ENCODE assay signal across 8 mouse cellular contexts in genomic region chr7:127477687-127478634, GRCm38 (mm10). TPM values are rescaled to one million over a fixed set of nuclear protein-coding genes. Genes with fewer than 3 reads are reported as not detected.
DNase-seq lines count a peak whose midpoint lies in the region; ATAC-seq and TF ChIP-seq lines count a peak whose summit lies in the region.

No protein-coding gene starts in this region.

- in situ Hi-C loops in Patski (cut with MboI; ENCODE audit: low pct_unique_long_range_greater_than_20kb): no loop called here

- TF ChIP-seq CTCF in Patski (IDR thresholded peaks at IDR 0.05): no peak

- POLR2A ChIA-PET in Patski (lab: Charles Lee): interaction anchor here (0.6 to 2.7 kb wide), 8 partner anchors 10 to 132 kb away, joined by 3 to 12 read pairs (median 5); partner anchors contain the start of genes Srcap, Zfp689 and Zfp768

- peak overlapping the region; percentile 99 for H3K9ac ChIP-seq in hindbrain, embryonic 13.5 days

- peaks cover 46% of the 10 kb centered on the region for H3K4me1 ChIP-seq in hindbrain, embryonic 13.5 days (replicated peaks)

- CTCF ChIA-PET in Patski (lab: Charles Lee): no interaction called here

- H3K27me3 ChIP-seq in Patski: no peaks in the 10 kb centered on the region
- no peaks in the 10 kb centered on the region for H3K27me3 ChIP-seq in hindbrain, embryonic 13.5 days

- peak overlapping the region; percentile 100 for H3K4me2 ChIP-seq in hindbrain, embryonic 13.5 days

- H3K4me3 ChIP-seq in hindbrain, embryonic 13.5 days: peak overlapping the region; percentile 97

- peaks cover 57% of the 10 kb centered on the region for H3K36me3 ChIP-seq in hindbrain, embryonic 13.5 days

- peak; percentile 86 for ATAC-seq in Patski
- ATAC-seq in hindbrain, embryonic 13.5 days (ENCODE audit: low FRiP score): peak; percentile 94

- under 1% methylated on average over 50 of the region's 50 CpGs for WGBS in hindbrain, embryonic 13.5 days

- H3K9me3 ChIP-seq in hindbrain, embryonic 13.5 days: no peaks in the 10 kb centered on the region

- peak overlapping the region; percentile 94 for H3K27ac ChIP-seq in hindbrain, embryonic 13.5 days

- peak; percentile 99 for DNase-seq in Patski (ENCODE audit: low read depth, low spot score)
- peak; percentile 99 to 100 for DNase-seq in cerebellum, postnatal 14 days
- peak; percentile 98 to 100 for DNase-seq in frontal cortex, postnatal 14 days (ENCODE audit: low spot score in 2 of 2)
- peak; percentile 98 to 99 for DNase-seq in layer of hippocampus, postnatal 25 days (ENCODE audit: extremely low spot score in 1 of 2, low spot score in 1 of 2)
- peak; percentile 100 for DNase-seq in lung, postnatal 25 days (ENCODE audit: low spot score)
- DNase-seq in retina, embryonic 14.5 days (ENCODE audit: low spot score): peak; percentile 100
- DNase-seq in thymus, postnatal 4 days: peak; percentile 100

RNA-seq across cellular contexts. Expression of gene Fbrs, which starts 1.0 kb away (rescaled TPM):
- polyA plus RNA-seq in Patski (2021): 50.1 TPM
- 10.8 and 13.7 TPM in 2 replicates for polyA plus RNA-seq in hindbrain, embryonic 13.5 days (2015; fragmentation: Nextera tagmentation; extraction: Ambion mirVana)
- 10 to 100 TPM; 50.9 to 65.3 TPM for total RNA-seq in layer of hippocampus, postnatal 25 days (2021)

RNA-seq across cellular contexts. Expression of gene Prr14, which starts 18.6 kb away (rescaled TPM):
- 71.9 TPM for polyA plus RNA-seq in Patski (2021)
- 40.5 and 44.0 TPM in 2 replicates for polyA plus RNA-seq in hindbrain, embryonic 13.5 days (2015; fragmentation: Nextera tagmentation; extraction: Ambion mirVana)
- 10 to 100 TPM; 26.4 to 33.9 TPM for total RNA-seq in layer of hippocampus, postnatal 25 days (2021)

RNA-seq across cellular contexts. Expression of gene Zfp689, which starts 29.0 kb away (rescaled TPM):
- 5.9 TPM for polyA plus RNA-seq in Patski (2021)
- polyA plus RNA-seq in hindbrain, embryonic 13.5 days (2015; fragmentation: Nextera tagmentation; extraction: Ambion mirVana): 15.0 and 16.2 TPM in 2 replicates
- 1 to 10 TPM; 6.6 to 6.7 TPM for total RNA-seq in layer of hippocampus, postnatal 25 days (2021)

RNA-seq across cellular contexts. Expression of gene Srcap, which starts 33.8 kb away (rescaled TPM):
- polyA plus RNA-seq in Patski (2021): 22.8 TPM
- 51.3 and 53.7 TPM in 2 replicates for polyA plus RNA-seq in hindbrain, embryonic 13.5 days (2015; fragmentation: Nextera tagmentation; extraction: Ambion mirVana)
- 100 to 1,000 TPM in 1 of 2 experiments, 10 to 100 TPM in 1; 88.9 to 125 TPM for total RNA-seq in layer of hippocampus, postnatal 25 days (2021)

RNA-seq across cellular contexts. Expression of gene Gm42715, which starts 41.4 kb away (rescaled TPM):
- 21.1 TPM for polyA plus RNA-seq in Patski (2021)
- polyA plus RNA-seq in hindbrain, embryonic 13.5 days (2015; fragmentation: Nextera tagmentation; extraction: Ambion mirVana): 17.6 and 19.0 TPM in 2 replicates
- 1 to 10 TPM; 6.0 to 9.2 TPM for total RNA-seq in layer of hippocampus, postnatal 25 days (2021)

Comparison
In these comparisons a context has a peak if more than half of its experiments do, and no peak if none do; other contexts are left out.
1. Peak in every context shown above with its lines: DNase-seq, ATAC-seq, H3K4me3 ChIP-seq and H3K27ac ChIP-seq.